Mouse (Mus musculus) hindbrain, embryonic 10.5 days (tissue): ENCODE measurements at regions not wholly inside any gene's neighbourhood (a gene's known extent, or its start where the extent isn't known, plus 50 kb on each side); places are given as distances from the start of the nearest gene placed in this dataset.

Experiments
- DNase-seq: peaks from one replicate; pipeline ENCODE4 v3.0.0-alpha.2; 2017; ENCODE audit warnings: low spot score
- H3K27ac ChIP-seq: fragments of 300-500 bp; sonication (generic); 2 replicates; pipeline ENCODE4 v1.5.1; 2016; ENCODE audit warnings: mild to moderate bottlenecking, moderate library complexity
- H3K27me3 ChIP-seq: fragments of 300-500 bp; sonication (generic); 2 replicates; pipeline ENCODE4 v1.6.1; 2016; ENCODE audit warnings: mild to moderate bottlenecking; ENCODE audit not compliant: poor library complexity, insufficient read depth, severe bottlenecking
- H3K36me3 ChIP-seq: fragments of 300-500 bp; sonication (generic); 2 replicates; pipeline ENCODE4 v1.6.1; 2016; ENCODE audit warnings: mild to moderate bottlenecking, moderate library complexity
- H3K4me1 ChIP-seq: fragments of 300-500 bp; sonication (generic); replicated peaks from 2 replicates; pipeline ENCODE4 v1.6.1; 2016; ENCODE audit warnings: mild to moderate bottlenecking
- H3K4me3 ChIP-seq: fragments of 300-500 bp; sonication (generic); 2 replicates; pipeline ENCODE4 v1.5.1; 2016; ENCODE audit warnings: mild to moderate bottlenecking, moderate library complexity
- H3K9me3 ChIP-seq: fragments of 300-500 bp; sonication (generic); 2 replicates; pipeline ENCODE4 v1.6.1; 2016; ENCODE audit warnings: mild to moderate bottlenecking, moderate library complexity
- WGBS: fragments of 180-500 bp; shearing (Covaris S2); methylation state at CpG from one replicate; pipeline ENCODE4 v1.1.7; 2016; 5-methylcytosine and 5-hydroxymethylcytosine counted together

DNA sequence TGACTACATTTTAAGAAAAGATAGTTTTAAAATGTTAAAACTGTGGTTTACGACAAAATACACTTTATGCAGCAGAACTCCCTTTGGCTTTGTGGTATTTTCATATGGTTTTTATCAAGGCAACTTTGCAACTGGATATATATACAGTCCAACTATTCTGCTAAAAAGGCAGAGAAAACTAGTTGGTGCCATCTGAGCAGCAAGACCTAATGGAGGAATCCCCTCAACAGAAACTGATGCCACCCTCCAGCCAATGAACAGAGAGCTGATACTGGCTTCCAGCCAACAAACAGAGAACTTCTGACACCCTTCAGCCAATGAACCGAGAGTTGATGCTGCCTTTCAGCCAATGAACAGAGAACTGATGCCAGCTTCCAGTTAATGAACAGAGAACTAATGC lies 215.9 kb downstream of the Mylk4 start:
- no peaks in the 10 kb centered on the region for H3K4me1 ChIP-seq
- H3K9me3 ChIP-seq: no peaks in the 10 kb centered on the region
- H3K4me3 ChIP-seq: no peak overlapping the region
- no peak for DNase-seq
- no peaks in the 10 kb centered on the region for H3K27me3 ChIP-seq
- no peaks in the 10 kb centered on the region for H3K36me3 ChIP-seq
- WGBS: 88% methylated on average over 2 of the region's 2 CpGs
- no peak overlapping the region for H3K27ac ChIP-seq

GRCm38 (mm10) chr13:32560666-32561065 lies 222.1 kb upstream of the Gmds start:
- H3K27ac ChIP-seq: no peak overlapping the region
- no peaks in the 10 kb centered on the region for H3K4me1 ChIP-seq
- DNase-seq: no peak
- no peaks in the 10 kb centered on the region for H3K27me3 ChIP-seq
- H3K9me3 ChIP-seq: peaks cover 13% of the 10 kb centered on the region; the same call in 1 of the 2 replicates
- no peak overlapping the region for H3K4me3 ChIP-seq
- H3K36me3 ChIP-seq: no peaks in the 10 kb centered on the region

GRCm38 (mm10) chr13:32556396-32556795 lies 217.9 kb upstream of the Gmds start:
- DNase-seq: no peak
- no peak overlapping the region for H3K4me3 ChIP-seq
- H3K9me3 ChIP-seq: peaks cover 7% of the 10 kb centered on the region; the same call in 1 of the 2 replicates
- H3K4me1 ChIP-seq: no peaks in the 10 kb centered on the region
- H3K27me3 ChIP-seq: no peaks in the 10 kb centered on the region
- no peak overlapping the region for H3K27ac ChIP-seq
- WGBS: 95% methylated on average over 2 of the region's 2 CpGs
- H3K36me3 ChIP-seq: no peaks in the 10 kb centered on the region

GRCm38 (mm10) chr13:32555064-32555463 lies 216.5 kb upstream of the Gmds start:
- no peaks in the 10 kb centered on the region for H3K36me3 ChIP-seq
- no peak overlapping the region for H3K27ac ChIP-seq
- H3K4me1 ChIP-seq: no peaks in the 10 kb centered on the region
- no peak overlapping the region for H3K4me3 ChIP-seq
- no peak for DNase-seq
- H3K9me3 ChIP-seq: no peaks in the 10 kb centered on the region
- H3K27me3 ChIP-seq: no peaks in the 10 kb centered on the region
- WGBS: 94% methylated on average over 1 of the region's 1 CpGs

- no peaks in the 10 kb centered on the region for H3K27me3 ChIP-seq
- no peaks in the 10 kb centered on the region for H3K4me1 ChIP-seq
- no peak overlapping the region for H3K27ac ChIP-seq
- H3K4me3 ChIP-seq: no peak overlapping the region
- DNase-seq: no peak
- no peaks in the 10 kb centered on the region for H3K36me3 ChIP-seq
- 94% methylated on average over 3 of the region's 3 CpGs for WGBS
- H3K9me3 ChIP-seq: no peaks in the 10 kb centered on the region
Observed at GRCm38 (mm10) chr13:32554601-32555000, 216.1 kb upstream of the Gmds start.

DNA sequence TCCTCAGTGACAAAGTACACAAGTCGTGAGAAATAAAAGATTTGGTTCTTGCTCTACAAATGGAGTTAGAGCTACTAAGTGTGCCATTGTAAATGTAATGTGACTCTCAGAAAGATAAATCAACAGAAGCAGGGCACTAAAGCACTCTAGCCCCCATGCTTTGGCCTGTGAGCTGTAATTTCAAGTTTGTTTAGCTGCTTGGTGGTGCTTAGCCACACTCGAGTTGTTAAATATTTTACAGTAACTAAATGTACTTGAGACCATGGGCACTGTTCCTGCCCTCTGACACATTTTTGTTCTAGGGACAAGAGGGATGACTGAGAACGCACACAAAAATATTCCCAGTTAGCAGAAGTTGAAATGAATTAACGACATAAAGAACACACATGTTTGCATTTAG lies 214.6 kb upstream of the Gmds start:
- WGBS: 82% methylated on average over 4 of the region's 4 CpGs

GRCm38 (mm10) chr13:32550113-32550512 lies 211.6 kb upstream of the Gmds start:
- no peak overlapping the region for H3K27ac ChIP-seq
- H3K9me3 ChIP-seq: no peaks in the 10 kb centered on the region
- H3K36me3 ChIP-seq: no peaks in the 10 kb centered on the region
- H3K4me3 ChIP-seq: no peak overlapping the region
- 91% methylated on average over 3 of the region's 3 CpGs for WGBS
- DNase-seq: no peak
- H3K27me3 ChIP-seq: no peaks in the 10 kb centered on the region
- no peaks in the 10 kb centered on the region for H3K4me1 ChIP-seq

More for the DNA sequence above, 214.6 kb upstream of the Gmds start:
- H3K27ac ChIP-seq: no peak overlapping the region
- no peaks in the 10 kb centered on the region for H3K27me3 ChIP-seq
- H3K4me1 ChIP-seq: no peaks in the 10 kb centered on the region
- no peak for DNase-seq
- H3K9me3 ChIP-seq: no peaks in the 10 kb centered on the region
- no peaks in the 10 kb centered on the region for H3K36me3 ChIP-seq
- no peak overlapping the region for H3K4me3 ChIP-seq

DNA sequence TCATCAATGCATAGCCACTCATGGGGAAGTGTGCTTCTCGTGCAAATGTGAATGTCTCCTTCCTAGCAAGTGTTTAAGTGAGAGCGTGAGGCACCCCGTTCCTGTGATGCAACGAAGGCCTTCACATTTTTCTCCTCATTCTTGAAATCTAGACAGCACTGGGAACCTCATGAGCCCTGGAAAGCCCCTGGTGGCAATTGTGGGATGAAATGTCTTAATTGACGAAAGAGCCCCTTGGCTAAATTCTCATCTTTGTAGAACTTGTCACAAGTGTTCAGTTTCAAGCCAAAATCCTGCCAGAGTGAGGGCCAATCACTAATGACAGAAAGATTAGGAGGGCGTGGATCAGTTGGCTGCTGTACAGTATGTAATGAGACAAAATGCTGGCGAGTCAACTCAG lies 208.6 kb upstream of the Gmds start:
- Histone ChIP-seq H3K4me3 (no peak overlapping the region), H3K36me3 (no peaks in the 10 kb centered on the region), H3K4me1 (no peaks in the 10 kb centered on the region), H3K9me3 (no peaks in the 10 kb centered on the region), H3K27ac (no peak overlapping the region), H3K27me3 (no peaks in the 10 kb centered on the region)
- WGBS: 87% methylated on average over 7 of the region's 7 CpGs
- DNase-seq: no peak

DNA sequence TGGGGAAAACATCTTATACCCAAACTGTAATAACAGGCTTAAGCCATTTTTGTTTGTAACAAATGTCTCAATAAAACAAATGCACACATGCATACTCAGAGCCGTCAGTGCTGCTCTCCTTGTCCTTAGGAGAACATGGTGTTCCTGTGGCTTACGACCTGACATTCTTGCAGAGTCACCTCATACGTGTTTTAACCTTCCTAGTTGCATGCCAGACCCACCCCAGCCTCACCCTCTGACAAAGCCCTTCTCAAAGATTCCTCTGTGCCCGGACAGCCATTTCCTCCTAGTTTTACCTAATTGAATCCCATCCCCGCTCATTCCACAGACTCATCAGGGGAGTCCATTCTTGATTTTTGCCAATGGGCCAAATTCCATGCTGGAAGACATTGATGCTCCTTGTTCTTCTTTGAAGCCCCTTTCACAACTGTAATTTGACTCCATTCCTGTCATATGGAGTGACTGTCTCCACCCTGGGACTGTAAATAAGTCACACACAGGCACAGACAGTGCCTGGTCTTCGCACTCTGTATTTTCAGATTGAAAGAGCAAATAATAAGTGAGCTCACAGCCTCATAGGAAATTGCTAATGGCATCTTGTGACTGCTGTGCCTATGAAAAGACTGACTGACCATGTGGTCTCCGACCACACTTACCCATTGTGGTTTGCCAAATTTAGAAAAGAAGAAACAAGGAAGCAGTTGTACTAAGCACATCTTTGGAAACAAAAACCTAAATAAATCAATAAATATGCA lies 206.6 kb upstream of the Gmds start:
- Histone ChIP-seq H3K9me3 (no peaks in the 10 kb centered on the region), H3K27me3 (no peaks in the 10 kb centered on the region), H3K36me3 (no peaks in the 10 kb centered on the region), H3K4me1 (no peaks in the 10 kb centered on the region), H3K27ac (no peak overlapping the region), H3K4me3 (no peak overlapping the region)
- no peak for DNase-seq
- 70% methylated on average over 7 of the region's 7 CpGs for WGBS

GRCm38 (mm10) chr13:32541611-32542010 lies 203.1 kb upstream of the Gmds start:
- H3K9me3 ChIP-seq: no peaks in the 10 kb centered on the region
- no peak overlapping the region for H3K27ac ChIP-seq
- no peak overlapping the region for H3K4me3 ChIP-seq
- WGBS: 100% methylated on average over 1 of the region's 1 CpGs
- H3K4me1 ChIP-seq: no peaks in the 10 kb centered on the region
- no peaks in the 10 kb centered on the region for H3K36me3 ChIP-seq
- no peak for DNase-seq
- H3K27me3 ChIP-seq: no peaks in the 10 kb centered on the region

- Histone ChIP-seq H3K4me1 (no peaks in the 10 kb centered on the region), H3K27ac (no peak overlapping the region), H3K36me3 (no peaks in the 10 kb centered on the region), H3K27me3 (no peaks in the 10 kb centered on the region), H3K4me3 (no peak overlapping the region), H3K9me3 (no peaks in the 10 kb centered on the region)
- peak; percentile 3 for DNase-seq
- WGBS: 74% methylated on average over 4 of the region's 4 CpGs
Observed at GRCm38 (mm10) chr13:32536241-32536640, 197.7 kb upstream of the Gmds start.

- H3K4me1 ChIP-seq: no peaks in the 10 kb centered on the region
- H3K36me3 ChIP-seq: no peaks in the 10 kb centered on the region
- H3K27ac ChIP-seq: no peak overlapping the region
- no peaks in the 10 kb centered on the region for H3K9me3 ChIP-seq
- H3K4me3 ChIP-seq: no peak overlapping the region
- no peaks in the 10 kb centered on the region for H3K27me3 ChIP-seq
- 97% methylated on average over 4 of the region's 4 CpGs for WGBS
- no peak for DNase-seq
Observed at GRCm38 (mm10) chr13:32535602-32536001, 197.1 kb upstream of the Gmds start.

DNA sequence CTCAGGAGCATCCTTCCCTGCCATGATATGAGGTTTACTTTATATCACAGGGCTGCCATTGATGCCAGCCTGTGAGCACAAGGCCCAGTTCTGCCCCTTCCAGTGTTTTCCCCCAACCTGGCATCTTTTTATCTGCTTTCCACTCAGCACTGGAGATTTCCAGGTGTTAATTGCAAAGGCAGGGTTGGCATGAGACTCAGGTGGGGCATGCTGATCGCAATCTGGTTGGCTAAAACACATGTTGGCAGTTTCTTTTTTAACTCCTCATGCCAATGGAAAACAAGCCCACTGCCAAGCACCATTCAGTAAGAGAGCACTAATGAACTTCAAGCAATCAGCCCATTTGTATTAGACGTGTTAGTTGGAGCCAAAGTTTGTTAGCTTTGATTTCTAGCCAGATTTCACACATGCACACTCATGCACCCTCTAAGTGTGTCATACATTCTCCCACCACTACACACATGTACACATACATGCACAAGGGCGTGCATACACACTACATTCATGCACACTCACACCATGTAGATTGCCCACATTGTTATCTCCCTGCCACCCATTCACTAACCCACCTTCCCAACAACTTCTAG lies 192.5 kb upstream of the Gmds start:
- no peaks in the 10 kb centered on the region for H3K4me1 ChIP-seq
- H3K27me3 ChIP-seq: no peaks in the 10 kb centered on the region
- 83% methylated on average over 3 of the region's 3 CpGs for WGBS
- H3K36me3 ChIP-seq: no peaks in the 10 kb centered on the region
- H3K4me3 ChIP-seq: no peak overlapping the region
- H3K27ac ChIP-seq: no peak overlapping the region
- no peaks in the 10 kb centered on the region for H3K9me3 ChIP-seq
- no peak for DNase-seq
